Mouse (Mus musculus) gastrocnemius, adult 18-20 months (tissue): ENCODE measurements around the gene Mr1. TPM values are rescaled to one million over a fixed set of nuclear protein-coding genes. Genes with fewer than 3 reads are reported as not detected.

ENCODE experiments used
- total RNA-seq, 2 experiments: library from RNA; stranded (reverse); gene quantifications; 2 replicates each; pipeline ENCODE4 v1.2.3; 2021

The Mr1 gene
- total RNA-seq, 2 experiments from 2014 or later: 13.8 to 14.8 TPM

Other genes starting within 250 kb of the Mr1 start
- 10 to 100 TPM in 1 of 2 experiments, 1 to 10 TPM in 1; 4.7 to 19.4 TPM for gene Ier5, start 47.2 kb downstream of the Mr1 start, total RNA-seq
- gene Stx6, start 11.9 kb upstream of the Mr1 start, total RNA-seq: 10 to 100 TPM; 11.8 to 13.0 TPM
- gene BC034090, start 97.6 kb upstream of the Mr1 start, total RNA-seq: 1 to 10 TPM in 1 of 2 experiments, under 1 TPM in 1; 0.64 to 1.5 TPM